Mouse (Mus musculus): ENCODE measurements at regions not wholly inside any gene's neighbourhood (a gene's known extent, or its start where the extent isn't known, plus 50 kb on each side); places are given as distances from the start of the nearest gene placed in this dataset.

- TF ChIP-seq ZNF384 (IDR thresholded peaks at IDR 0.05; ENCODE audit: low read depth, low read length) (no peak), CHD2 (IDR thresholded peaks at IDR 0.05; ENCODE audit: low read depth, low read length) (no peak), ZC3H11A (IDR thresholded peaks at IDR 0.05; ENCODE audit: borderline replicate concordance, low read depth, low read length) (no peak), MAFK (IDR thresholded peaks at IDR 0.05; ENCODE audit: insufficient read depth, low read depth, low read length) (no peak)
Observed at GRCm38 (mm10) chr10:106023639-106024215, 182.5 kb upstream of the Mettl25 start.

All from ES-E14 (cell line).